Mouse (Mus musculus) embryonic stem cell, embryonic (primary cell): ENCODE results near the gene Insl3.

ENCODE experiments used
- CTCF ChIA-PET, 4 experiments: fragments of 300-600 bp in 2 of 4; fragments of 350-600 bp in 2 of 4; sonication (Branson Sonifier 250); formaldehyde crosslinking; loops; one replicate each; lab custom pipeline; 2022; ENCODE audit warnings: inconsistent platforms in 2 of 4; lab: Charles Lee
- POLR2A ChIA-PET, 4 experiments: fragments of 300-600 bp in 2 of 4; fragments of 350-600 bp in 2 of 4; sonication (Branson Sonifier 250); formaldehyde crosslinking; loops; one replicate each; lab custom pipeline; 2022; ENCODE audit warnings: antibody characterized with exemption in 4 of 4, inconsistent platforms in 1 of 4; lab: Charles Lee

The Insl3 gene

GRCm38 (mm10) chr8:71670621-71671548, 18.1 kb upstream of the Insl3 start:
- CTCF ChIA-PET, result interaction anchor here (0.6 to 1.8 kb wide), 14 partner anchors 10 to 1175 kb away, joined by 3 to 8 read pairs (median 4); partner anchors contain the start of genes B3gnt3 (in 1 of the 4) and Fcho1 (in 1 of the 4)
- POLR2A ChIA-PET, result interaction anchor here (0.5 to 7.2 kb wide), 49 partner anchors 9 to 977 kb away, joined by 3 to 45 read pairs (median 4); partner anchors contain the start of genes B3gnt3 (in 2 of the 4), Colgalt1 (in 2 of the 4), Slc27a1 (in 2 of the 4) and Dda1 (in 1 of the 4)

GRCm38 (mm10) chr8:71671549-71671965, 17.5 kb upstream of the Insl3 start, which contains the start of gene Unc13a:
Gene Unc13a, minus strand, starts transcription at chr8:71671757.
- CTCF ChIA-PET, result interaction anchor here in 3 of 4 experiments (0.6 to 1.6 kb wide), 3 partner anchors 14 to 153 kb away, joined by 4 to 7 read pairs (median 5); partner anchors contain the start of gene B3gnt3 (in 1 of the 3)
- POLR2A ChIA-PET, result interaction anchor here (0.8 to 7.2 kb wide), 23 partner anchors 8 to 647 kb away, joined by 3 to 45 read pairs (median 5); partner anchors contain the start of genes B3gnt3 (in 1 of the 4), Colgalt1 (in 1 of the 4), Klf2 (in 1 of the 4) and Pgls (in 1 of the 4)

- CTCF ChIA-PET, result no interaction called here
- POLR2A ChIA-PET, result interaction anchor here in 2 of 4 experiments (0.7 to 4.6 kb wide), 9 partner anchors 9 to 103 kb away, joined by 3 to 38 read pairs (median 3); partner anchors contain the start of genes B3gnt3 (in 1 of the 2) and Slc27a1 (in 1 of the 2)
These were observed 16.8 kb upstream of the Insl3 start for GRCm38 (mm10) chr8:71672168-71672735.

GRCm38 (mm10) chr8:71674071-71674470, 14.9 kb upstream of the Insl3 start:
- CTCF ChIA-PET, result interaction anchor here in 1 of 4 experiments (0.6 kb wide), 2 partner anchors 13 to 179 kb away, joined by 5 to 9 read pairs; no protein-coding TSS in a partner anchor

GRCm38 (mm10) chr8:71675456-71676019, 13.5 kb upstream of the Insl3 start:
- POLR2A ChIA-PET, result interaction anchor here in 3 of 4 experiments (0.6 to 6.3 kb wide), 23 partner anchors 9 to 846 kb away, joined by 3 to 38 read pairs (median 4); partner anchors contain the start of genes Insl3 (in 2 of the 3), Slc27a1 (in 2 of the 3) and Colgalt1 (in 1 of the 3)
- CTCF ChIA-PET, result interaction anchor here (0.5 to 2.6 kb wide), 8 partner anchors 10 to 1064 kb away, joined by 3 to 8 read pairs (median 4); partner anchors contain the start of gene Rab3a (in 1 of the 4)

More at GRCm38 (mm10) chr8:71674071-71674470, 14.9 kb upstream of the Insl3 start:
- POLR2A ChIA-PET, result interaction anchor here in 2 of 4 experiments (1.7 to 4.5 kb wide), 3 partner anchors 12 to 45 kb away, joined by 3 to 25 read pairs (median 23); partner anchors contain the start of gene Insl3 (in 1 of the 2)

- CTCF ChIA-PET, result interaction anchor here (0.5 to 2.6 kb wide), 12 partner anchors 9 to 1828 kb away, joined by 3 to 8 read pairs (median 4); partner anchors contain the start of gene Rab3a (in 1 of the 4)
- POLR2A ChIA-PET, result interaction anchor here in 3 of 4 experiments (0.6 to 6.3 kb wide), 27 partner anchors 10 to 980 kb away, joined by 3 to 38 read pairs (median 4); partner anchors contain the start of genes Colgalt1 (in 2 of the 3), Insl3 (in 2 of the 3) and Slc27a1 (in 2 of the 3)
These were observed 12.8 kb upstream of the Insl3 start, which contains the start of gene Jak3 for GRCm38 (mm10) chr8:71676020-71676741. Gene Jak3, plus strand, starts transcription at chr8:71676296.

GRCm38 (mm10) chr8:71676803-71677202, 12.2 kb upstream of the Insl3 start:
- CTCF ChIA-PET, result interaction anchor here in 1 of 4 experiments (0.6 to 2.6 kb wide), 5 partner anchors 9 to 1828 kb away, joined by 3 to 8 read pairs (median 4); no protein-coding TSS in a partner anchor
- POLR2A ChIA-PET, result interaction anchor here in 3 of 4 experiments (0.6 to 6.3 kb wide), 25 partner anchors 9 to 980 kb away, joined by 3 to 38 read pairs (median 5); partner anchors contain the start of genes Slc27a1 (in 3 of the 3), Colgalt1 (in 1 of the 3) and Insl3 (in 1 of the 3)

- ChIA-PET CTCF (interaction anchor here in 2 of 4 experiments (0.9 to 2.6 kb wide), 3 partner anchors 17 to 116 kb away, joined by 3 to 8 read pairs (median 4); no protein-coding TSS in a partner anchor), POLR2A (interaction anchor here in 3 of 4 experiments (0.6 to 6.3 kb wide), 20 partner anchors 8 to 981 kb away, joined by 3 to 38 read pairs (median 5); partner anchors contain the start of genes Slc27a1 (in 2 of the 3), Colgalt1 (in 1 of the 3), Insl3 (in 1 of the 3) and Pgls (in 1 of the 3))
These were observed 11.5 kb upstream of the Insl3 start for GRCm38 (mm10) chr8:71677555-71677954.

- POLR2A ChIA-PET, result interaction anchor here in 3 of 4 experiments (0.6 to 6.3 kb wide), 12 partner anchors 8 to 781 kb away, joined by 3 to 45 read pairs (median 6); partner anchors contain the start of genes Slc27a1 (in 2 of the 3), Insl3 (in 1 of the 3), Rpl18a (in 1 of the 3) and Unc13a (in 1 of the 3)
- CTCF ChIA-PET, result interaction anchor here in 2 of 4 experiments (0.9 to 2.0 kb wide), 3 partner anchors 17 to 117 kb away, joined by 3 to 8 read pairs (median 4); no protein-coding TSS in a partner anchor
These were observed 10.8 kb upstream of the Insl3 start for GRCm38 (mm10) chr8:71678216-71678615.

- ChIA-PET POLR2A (interaction anchor here (0.6 to 6.3 kb wide), 18 partner anchors 8 to 886 kb away, joined by 3 to 45 read pairs (median 4); partner anchors contain the start of genes Arrdc2 (in 1 of the 4), Slc27a1 (in 1 of the 4) and Unc13a (in 1 of the 4)), CTCF (interaction anchor here in 2 of 4 experiments (0.7 to 2.0 kb wide), 9 partner anchors 10 to 157 kb away, joined by 3 to 8 read pairs (median 4); partner anchors contain the start of gene Insl3 (in 1 of the 2))
These were observed 9.9 kb upstream of the Insl3 start for GRCm38 (mm10) chr8:71679116-71679515.

- ChIA-PET POLR2A (interaction anchor here (0.6 to 6.3 kb wide), 28 partner anchors 9 to 887 kb away, joined by 3 to 45 read pairs (median 4); partner anchors contain the start of genes Arrdc2 (in 1 of the 4), Mrpl34 (in 1 of the 4), Mvb12a (in 1 of the 4) and Slc27a1 (in 1 of the 4)), CTCF (interaction anchor here in 3 of 4 experiments (0.6 to 2.0 kb wide), 13 partner anchors 10 to 215 kb away, joined by 3 to 8 read pairs (median 3); partner anchors contain the start of genes Insl3 (in 1 of the 3) and Mrpl34 (in 1 of the 3))
These were observed 9.4 kb upstream of the Insl3 start for GRCm38 (mm10) chr8:71679550-71680168.

- POLR2A ChIA-PET, result interaction anchor here (0.6 to 6.3 kb wide), 30 partner anchors 8 to 888 kb away, joined by 3 to 45 read pairs (median 4); partner anchors contain the start of genes Arrdc2 (in 1 of the 4), Mrpl34 (in 1 of the 4), Mvb12a (in 1 of the 4) and Slc27a1 (in 1 of the 4)
These were observed 8.5 kb upstream of the Insl3 start for GRCm38 (mm10) chr8:71680471-71680870.

GRCm38 (mm10) chr8:71681369-71681915, 7.6 kb upstream of the Insl3 start:
- POLR2A ChIA-PET, result interaction anchor here in 3 of 4 experiments (0.6 to 3.4 kb wide), 16 partner anchors 9 to 191 kb away, joined by 3 to 45 read pairs (median 4); partner anchors contain the start of genes Colgalt1 (in 1 of the 3) and Unc13a (in 1 of the 3)
- CTCF ChIA-PET, result interaction anchor here in 3 of 4 experiments (0.6 to 1.9 kb wide), 7 partner anchors 14 to 307 kb away, joined by 3 to 6 read pairs (median 3); no protein-coding TSS in a partner anchor

More at GRCm38 (mm10) chr8:71680471-71680870, 8.5 kb upstream of the Insl3 start:
- CTCF ChIA-PET, result interaction anchor here in 3 of 4 experiments (0.6 to 2.0 kb wide), 16 partner anchors 9 to 216 kb away, joined by 3 to 8 read pairs (median 3); partner anchors contain the start of genes Insl3 (in 1 of the 3) and Mrpl34 (in 1 of the 3)

- ChIA-PET CTCF (interaction anchor here in 1 of 4 experiments (1.0 kb wide), 1 partner anchor 27 kb away, joined by 3 read pairs; no protein-coding TSS in a partner anchor), POLR2A (interaction anchor here in 3 of 4 experiments (0.5 to 0.9 kb wide), 4 partner anchors 34 to 202 kb away, joined by 3 to 4 read pairs (median 3); partner anchors contain the start of gene Slc27a1 (in 1 of the 3))
These were observed 6.2 kb upstream of the Insl3 start for GRCm38 (mm10) chr8:71682832-71683231.
